Mouse (Mus musculus): ENCODE results near the gene Ube2c.

The Ube2c gene

DNA sequence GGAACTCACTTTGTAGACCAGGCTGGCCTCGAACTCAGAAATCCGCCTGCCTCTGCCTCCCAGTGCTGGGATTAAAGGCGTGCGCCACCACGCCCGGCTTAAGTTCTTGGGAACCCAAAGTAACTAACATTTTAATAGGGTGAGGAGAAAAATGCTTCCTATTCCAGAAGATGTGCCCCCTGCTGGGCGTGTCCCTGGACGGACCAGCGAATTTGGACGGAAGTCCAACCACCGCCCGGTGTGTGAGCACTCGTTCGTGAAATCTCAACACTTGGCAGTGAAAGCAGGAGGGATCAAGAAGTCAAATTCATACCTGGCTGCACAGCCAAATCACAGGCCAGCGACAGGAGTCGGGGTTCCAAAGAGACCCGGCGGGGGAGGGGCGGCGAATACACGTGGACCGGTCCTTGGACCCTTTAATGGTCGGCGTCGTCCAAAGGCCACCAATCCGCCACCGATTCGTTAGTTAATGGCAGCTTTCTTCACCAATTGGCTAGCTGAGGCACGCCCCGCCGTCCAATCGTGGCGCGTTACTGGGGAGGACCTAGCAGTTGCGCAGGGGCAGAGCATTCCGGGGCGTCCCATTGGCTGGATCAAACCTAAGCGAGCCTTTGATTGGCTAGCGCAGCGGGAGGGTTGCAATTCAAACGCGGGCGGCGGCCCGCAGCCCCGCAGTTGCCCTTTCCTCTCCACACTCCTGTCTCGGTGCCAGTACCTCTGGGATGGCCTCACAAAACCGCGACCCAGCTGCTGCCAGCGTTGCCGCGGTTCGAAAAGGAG lies at the start of gene Ube2c:
Gene Ube2c (plus strand): TSS at position 641 of the 780 bp plus-strand sequence.
- DNase-seq (ENCODE audit: low spot score in 2 of 2) = peak; percentile 98

DNA sequence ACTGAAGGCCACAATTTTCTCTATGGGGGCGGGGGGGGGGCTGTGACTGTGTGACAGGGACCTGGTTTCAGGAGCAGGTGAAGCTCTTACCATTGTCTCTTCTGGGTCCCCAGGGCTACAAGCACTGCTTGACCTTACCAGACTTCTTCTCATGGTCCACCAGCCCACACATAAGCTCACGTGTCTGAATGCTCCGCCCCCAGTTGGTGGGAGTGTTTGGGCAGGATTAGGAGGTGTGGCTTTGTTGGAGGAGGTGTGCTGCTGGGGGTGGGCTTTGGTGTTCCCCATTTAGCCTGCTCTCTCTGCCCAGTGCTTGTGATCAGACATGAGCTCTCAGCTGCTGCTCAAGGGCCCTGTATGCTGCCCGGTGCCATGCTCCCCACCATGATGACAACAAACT lies 46.4 kb upstream of the Ube2c start:
- no peak for DNase-seq (ENCODE audit: low spot score in 2 of 2)

DNA sequence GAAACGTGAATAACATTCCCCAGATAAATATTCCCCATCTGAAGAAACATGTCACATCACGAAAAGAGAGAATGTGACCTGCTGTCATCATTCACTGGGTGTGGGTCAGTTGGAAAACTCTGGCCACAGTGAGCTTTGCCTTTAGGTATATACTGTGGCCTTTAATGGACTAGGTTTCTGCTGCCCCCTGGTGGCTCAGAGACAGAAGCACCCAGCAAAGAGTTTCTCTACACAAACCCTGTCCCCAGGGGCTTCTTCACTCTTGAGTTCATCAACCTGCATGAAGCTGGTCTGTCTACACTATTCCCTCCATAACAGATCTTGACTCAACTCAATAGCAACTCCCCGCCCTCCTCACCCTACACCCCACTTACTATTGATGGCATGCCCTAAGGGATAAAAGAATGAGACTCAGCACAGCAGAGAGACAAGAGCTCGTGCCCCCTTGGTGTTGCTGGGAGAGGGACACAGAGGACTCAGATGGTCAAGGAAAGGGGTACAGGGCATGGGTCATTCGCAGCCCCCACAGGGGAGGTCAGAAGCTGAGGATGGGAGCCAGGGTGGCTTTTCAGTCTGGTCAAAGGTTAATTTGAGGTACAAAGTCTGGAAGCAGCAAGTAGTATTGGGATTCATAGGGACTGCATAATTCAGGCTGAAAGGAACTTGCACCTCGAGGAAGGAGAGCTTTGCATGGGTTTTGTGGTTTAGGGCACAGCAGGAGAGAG lies 43.6 kb upstream of the Ube2c start:
- peak; percentile 44 to 57 for DNase-seq (ENCODE audit: low spot score in 2 of 2)

DNA sequence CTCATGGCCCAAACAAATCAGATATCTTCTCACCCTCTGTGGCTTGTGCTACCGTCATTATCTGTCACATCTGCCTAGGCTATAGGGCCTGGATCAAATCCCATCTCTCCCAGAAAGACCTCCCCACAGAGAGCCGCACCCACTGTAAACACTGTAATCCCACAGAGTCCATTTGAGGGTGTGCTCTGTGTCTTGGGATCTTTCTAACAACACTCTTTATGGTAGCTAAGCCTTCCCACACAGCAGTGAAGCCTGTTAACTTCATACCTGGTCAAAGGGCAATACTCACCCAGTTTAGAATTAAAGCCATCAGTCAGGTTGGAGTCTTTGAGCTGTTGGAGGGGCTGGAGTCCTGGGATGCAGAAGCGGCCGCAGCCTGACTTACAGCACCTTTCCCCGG lies 38.0 kb upstream of the Ube2c start:
- no peak for DNase-seq (ENCODE audit: low spot score in 2 of 2)

DNA sequence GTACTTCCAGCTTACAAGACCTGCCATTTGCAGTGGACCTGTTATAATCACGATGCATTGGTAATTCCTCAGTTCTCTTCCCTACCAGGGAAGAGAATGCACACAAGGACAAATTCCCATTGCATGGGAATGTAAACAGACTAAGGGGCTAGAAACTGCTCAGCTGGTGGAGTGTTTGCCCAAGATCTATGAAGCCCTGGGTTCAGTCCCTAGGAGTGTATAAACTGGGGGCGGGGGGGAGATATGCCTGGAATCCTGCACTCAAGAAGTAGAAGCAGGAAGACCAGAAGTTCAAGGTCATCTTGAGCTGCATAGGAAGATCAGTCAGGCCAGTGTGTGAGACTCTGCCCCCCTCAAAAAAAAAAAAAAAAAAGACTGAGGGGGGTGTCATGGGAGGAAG lies 36.4 kb upstream of the Ube2c start:
- no peak for DNase-seq (ENCODE audit: low spot score in 2 of 2)

DNA sequence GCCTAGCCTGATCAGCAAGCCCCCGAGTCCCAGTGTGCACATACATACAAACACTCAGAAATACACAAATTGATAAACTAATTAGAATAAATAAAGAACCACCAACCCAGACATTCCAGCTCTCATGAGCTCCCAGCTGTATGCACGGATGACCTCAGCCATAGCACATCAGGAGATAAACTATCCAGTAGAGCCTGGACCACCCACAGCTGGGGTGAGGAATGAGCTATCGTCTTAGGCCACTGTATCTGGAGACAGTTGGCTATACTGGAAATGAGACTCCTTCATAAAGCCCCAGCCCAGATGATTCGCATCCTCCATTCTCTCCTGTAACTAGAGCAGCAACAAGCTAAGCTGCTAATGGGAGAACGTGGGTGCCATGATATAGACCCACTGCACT lies 34.9 kb upstream of the Ube2c start:
- no peak for DNase-seq (ENCODE audit: low spot score in 2 of 2)

DNA sequence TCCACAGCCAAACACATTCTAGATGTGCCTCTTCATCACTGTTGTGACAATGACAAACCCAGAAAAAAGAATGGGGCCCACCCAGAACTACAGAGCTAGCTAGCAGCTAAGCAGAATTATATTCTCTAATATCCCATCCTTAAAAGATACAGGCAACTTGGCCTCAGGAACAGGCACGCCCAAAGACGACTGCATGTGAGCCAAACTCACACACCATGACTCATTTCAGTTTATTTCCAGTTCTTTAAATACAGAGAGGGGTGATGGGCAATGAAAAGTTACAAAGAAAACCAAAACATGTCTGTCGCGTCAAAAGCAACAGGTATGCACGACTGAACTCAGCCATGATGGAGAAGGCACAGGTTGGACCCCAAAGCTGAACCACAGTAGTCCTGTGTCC lies 34.3 kb upstream of the Ube2c start:
- no peak for DNase-seq (ENCODE audit: low spot score in 2 of 2)

DNA sequence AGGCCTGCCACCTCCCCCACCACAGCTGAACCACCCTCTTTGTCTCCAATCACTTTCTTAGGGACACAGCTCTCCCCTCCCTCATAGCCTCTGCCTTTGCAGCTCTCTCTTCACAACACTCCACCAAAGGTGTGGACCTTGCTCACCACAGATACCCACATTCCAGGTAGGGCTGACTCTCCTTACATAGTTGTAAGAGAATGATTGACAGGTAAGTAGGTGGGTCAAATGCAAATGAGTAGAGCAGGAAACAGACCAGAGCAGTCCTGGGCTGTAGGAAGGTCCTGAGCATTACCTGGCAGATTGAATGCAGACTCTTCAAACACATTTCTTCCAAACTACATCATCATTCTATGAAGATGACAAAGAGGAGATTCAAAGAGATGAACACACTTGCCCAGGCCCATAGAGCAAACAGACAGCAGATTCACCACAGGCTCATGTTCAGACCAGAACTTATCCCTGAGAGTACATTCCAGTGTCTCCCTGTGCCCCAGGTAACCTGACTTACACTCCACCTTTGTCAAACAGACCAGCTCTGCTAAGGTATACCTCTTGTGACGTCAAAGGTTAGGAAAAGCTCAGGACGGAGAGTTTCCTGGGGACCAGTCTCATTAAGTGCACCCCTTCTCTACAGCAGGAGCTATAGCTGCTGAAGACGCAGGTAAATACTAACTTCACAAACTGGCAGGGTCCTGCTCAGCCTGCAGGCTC lies 32.2 kb upstream of the Ube2c start:
- DNase-seq (ENCODE audit: low spot score in 2 of 2) = no peak

DNA sequence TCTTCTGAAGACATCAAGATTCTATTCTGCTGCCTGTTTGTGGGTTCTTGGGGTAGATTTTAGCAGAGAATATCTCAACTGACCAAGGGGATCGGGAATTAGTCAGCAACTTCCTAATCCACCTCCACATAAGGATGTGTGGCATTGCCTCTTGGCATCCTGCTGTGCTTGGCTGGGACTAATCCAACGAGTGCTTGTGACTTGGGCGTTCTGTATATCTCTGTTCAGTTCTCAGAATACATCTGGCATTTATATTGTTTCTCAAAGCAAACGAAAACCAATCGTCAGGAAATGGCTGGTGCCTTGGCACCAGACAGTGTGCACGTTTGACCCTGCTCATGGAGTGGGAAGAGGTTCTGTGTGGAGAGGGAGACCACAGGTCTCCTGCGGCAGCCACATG lies 29.8 kb upstream of the Ube2c start:
- DNase-seq (ENCODE audit: low spot score in 2 of 2) = no peak

DNA sequence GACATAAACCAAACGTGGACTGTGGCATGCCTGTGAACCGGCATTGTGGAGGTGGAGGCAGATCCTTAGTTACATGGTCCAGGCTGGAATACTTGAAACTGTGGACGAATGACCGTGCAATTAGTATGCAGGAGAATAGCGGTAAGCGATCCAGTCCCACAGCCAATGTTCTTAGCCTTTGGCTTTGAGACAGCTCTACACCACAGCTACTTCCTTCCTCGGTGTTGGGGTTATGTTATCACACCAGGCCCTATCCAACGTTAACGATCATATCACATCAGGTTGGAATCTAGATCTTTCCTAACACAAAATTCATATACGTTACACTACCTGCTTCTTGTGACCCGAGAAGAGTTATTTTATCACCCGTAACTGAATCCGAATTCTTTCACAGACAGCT lies 24.7 kb upstream of the Ube2c start:
- DNase-seq (ENCODE audit: low spot score in 2 of 2) = no peak

DNA sequence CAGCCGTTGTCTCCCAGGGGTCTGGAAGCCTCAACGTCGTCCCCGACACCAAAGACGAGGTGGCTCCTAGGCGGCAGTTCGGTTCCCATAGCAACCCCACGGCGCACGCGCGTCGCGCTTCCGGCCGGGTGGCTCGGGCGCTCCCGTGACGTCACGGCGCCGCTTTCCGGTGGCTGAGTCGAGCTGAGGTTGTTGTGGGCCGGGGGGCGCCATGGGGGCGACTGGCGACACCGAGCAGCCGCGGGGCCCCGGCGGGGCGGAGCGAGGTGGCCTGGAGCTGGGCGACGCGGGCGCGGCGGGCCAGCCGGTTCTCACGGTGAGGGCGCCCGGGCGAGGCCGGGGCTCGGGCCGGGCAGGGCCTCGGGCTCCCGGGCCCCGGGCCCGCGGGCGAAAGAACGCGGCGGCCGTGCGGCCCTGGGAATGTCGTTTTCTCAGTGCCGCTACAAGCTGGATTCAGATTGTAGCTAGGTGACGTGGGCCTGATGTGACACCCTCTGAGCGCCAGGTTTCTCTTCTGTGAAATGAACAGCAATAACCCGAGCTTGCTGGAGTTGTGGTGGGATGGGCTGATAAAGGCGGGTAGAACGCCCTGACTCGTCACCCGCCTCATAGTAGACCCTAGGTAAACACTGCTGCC lies 23.7 kb upstream of the Ube2c start, which contains the start of the genes Wfdc3 and Dnttip1:
Gene Wfdc3 (minus strand): TSS at position 89 of the 637 bp plus-strand sequence.
Gene Dnttip1 (plus strand): TSS at position 141 of the 637 bp plus-strand sequence.
- DNase-seq (ENCODE audit: low spot score in 2 of 2) = peak; percentile 90 to 93

DNA sequence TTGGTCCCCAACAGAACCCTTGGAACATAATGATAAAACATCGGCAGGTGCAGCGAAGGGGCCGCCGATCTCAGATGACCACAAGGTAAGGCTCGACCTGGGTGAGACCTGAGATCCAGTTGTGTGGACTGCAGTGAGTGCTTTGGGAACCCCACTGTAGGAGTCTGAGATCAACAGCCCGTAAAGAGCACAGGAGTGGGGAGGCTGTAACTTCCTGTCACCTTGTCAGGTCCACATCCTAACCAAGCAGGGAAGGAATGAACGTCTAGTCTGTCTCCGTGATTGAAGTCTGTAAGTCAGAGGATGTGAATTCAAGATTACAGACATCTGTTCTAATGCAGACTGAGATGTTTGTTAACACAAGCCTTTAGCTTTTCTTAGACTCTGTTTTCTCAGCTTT lies 23.0 kb upstream of the Ube2c start:
- no peak for DNase-seq (ENCODE audit: low spot score in 2 of 2)

DNA sequence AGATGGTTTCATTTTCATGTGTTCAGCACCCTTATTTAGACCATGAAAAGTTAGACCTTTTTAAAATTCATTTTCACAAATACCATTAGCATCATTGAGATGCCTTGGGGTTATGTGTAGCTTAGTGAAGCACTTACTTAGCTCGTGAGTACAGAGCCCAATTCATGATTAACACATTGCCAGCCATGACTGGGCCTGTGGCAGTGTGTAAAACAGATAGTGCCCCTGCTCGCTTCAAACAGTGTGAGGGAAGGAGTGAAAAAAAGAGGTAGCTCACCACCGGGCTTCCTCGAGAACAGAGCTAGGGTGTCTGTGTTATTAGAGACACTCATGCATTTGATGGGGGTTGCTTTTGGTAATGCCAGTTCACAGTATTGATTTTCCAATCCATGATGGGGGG lies 21.5 kb upstream of the Ube2c start:
- DNase-seq (ENCODE audit: low spot score in 2 of 2) = no peak

DNA sequence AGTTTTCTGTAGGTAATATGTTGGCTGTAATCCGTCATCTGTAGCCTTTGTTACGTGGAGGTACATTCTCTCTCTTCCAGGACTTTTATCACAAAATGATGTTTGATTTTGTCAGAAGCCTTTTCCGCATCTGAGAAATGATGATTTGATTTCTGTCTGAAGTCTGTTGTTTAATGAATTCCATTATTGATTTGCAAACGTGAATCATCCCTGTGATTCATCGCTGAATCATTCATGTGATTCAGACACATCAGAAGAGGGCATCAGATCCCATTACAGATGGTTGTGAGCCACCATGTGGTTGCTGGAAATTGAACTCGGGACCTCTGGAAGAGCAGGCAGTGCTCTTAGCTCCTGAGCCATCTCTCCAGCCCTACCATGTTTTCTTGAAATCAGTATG lies 20.7 kb upstream of the Ube2c start:
- no peak for DNase-seq (ENCODE audit: low spot score in 2 of 2)

DNA sequence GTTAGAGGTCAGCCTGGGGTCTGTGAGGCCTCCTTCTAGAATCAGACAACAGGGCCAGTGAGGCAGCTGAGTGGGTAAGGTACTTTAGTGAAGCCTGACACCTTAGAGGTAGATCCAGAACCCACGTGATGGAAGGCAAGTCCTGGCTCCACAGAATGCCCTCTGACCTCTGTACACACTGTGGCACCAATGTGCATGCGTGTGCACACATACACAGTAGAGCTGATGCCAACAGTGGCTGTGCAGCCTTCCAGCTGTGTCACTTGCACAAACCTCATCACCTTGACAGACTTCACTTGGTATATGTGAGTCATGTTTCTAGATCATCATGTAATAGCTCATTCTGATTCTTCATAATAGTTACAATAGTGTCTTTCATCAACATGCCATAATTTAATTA lies 17.2 kb upstream of the Ube2c start:
- DNase-seq (ENCODE audit: low spot score in 2 of 2) = no peak

DNA sequence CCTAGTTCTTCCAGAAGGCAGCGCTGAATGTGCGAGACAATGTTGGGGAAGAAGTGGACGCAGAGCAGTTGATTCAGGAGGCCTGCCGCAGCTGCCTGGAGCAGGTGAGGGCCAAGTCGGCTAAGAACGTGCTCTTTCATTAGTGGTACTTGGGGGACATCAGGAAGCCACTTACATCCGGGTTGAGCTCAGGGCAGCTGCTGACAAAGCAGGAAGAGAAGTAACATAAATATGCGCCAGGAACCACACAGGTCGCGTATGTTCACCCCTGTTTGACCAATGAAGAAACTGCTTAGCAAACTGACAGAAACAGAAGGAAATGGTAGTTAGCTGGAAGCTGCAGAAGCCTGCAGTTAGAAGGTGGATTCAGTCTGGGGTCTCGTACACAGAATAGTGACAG lies 15.6 kb upstream of the Ube2c start:
- no peak for DNase-seq (ENCODE audit: low spot score in 2 of 2)

DNA sequence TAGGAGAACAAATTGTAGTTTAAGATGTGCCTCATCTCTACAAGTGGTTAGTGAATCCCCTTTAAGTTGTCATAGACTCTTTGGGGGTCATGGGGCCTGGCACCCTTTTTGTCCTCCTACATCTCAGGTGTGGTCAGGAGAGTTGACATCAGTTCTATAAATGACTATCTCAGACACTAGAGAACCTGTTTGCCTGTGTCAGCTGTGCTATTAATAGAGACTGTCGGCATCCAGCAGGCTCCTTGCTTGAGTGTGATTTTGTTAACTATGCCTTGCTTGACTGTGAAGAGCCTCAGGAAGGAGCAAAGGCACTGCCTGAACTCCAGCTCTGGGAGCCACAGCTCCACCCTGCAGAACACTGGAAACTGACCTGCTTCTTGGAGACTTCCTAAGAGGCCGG lies 14.9 kb upstream of the Ube2c start:
- no peak for DNase-seq (ENCODE audit: low spot score in 2 of 2)

DNA sequence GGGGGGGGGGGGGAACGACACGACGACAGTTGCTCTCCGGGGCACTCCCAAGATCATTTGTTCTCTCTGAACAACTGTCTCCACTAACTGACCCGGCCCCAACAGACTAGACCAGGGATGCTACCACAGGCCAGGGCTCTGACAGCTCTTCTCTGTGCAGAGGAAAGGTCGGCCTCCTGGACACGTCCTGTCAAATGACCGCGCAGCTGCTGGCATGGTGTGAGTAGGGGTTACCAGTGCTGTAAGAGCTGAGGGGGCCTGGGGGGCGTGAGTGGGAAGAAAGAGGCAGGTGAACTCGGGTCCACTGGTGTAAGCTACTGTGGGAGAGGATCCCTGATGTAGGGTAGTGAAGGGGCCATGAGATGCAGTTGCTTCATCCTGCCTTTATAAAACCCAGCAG lies 11.9 kb upstream of the Ube2c start:
- no peak for DNase-seq (ENCODE audit: low spot score in 2 of 2)

DNA sequence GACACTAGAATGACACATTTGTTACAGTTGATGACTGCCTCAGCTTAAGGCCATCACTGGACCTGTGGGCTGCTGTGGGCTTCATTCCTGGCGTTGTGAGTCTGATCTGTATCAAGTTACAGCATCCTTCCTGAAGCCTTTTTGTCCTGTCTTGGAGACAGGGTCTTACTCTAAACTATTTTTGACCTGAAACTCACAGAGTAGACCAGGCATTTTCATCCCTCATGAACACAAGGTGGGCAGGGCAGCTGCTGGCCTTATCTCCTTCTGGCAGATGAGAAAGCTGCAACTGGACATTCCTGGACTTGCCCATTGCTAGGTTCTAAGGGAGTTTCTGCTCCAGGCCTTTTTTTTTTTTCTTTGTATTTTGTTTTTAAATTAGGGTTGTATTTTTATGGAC lies 11.0 kb upstream of the Ube2c start:
- DNase-seq (ENCODE audit: low spot score in 2 of 2) = peak; percentile 33 to 65

DNA sequence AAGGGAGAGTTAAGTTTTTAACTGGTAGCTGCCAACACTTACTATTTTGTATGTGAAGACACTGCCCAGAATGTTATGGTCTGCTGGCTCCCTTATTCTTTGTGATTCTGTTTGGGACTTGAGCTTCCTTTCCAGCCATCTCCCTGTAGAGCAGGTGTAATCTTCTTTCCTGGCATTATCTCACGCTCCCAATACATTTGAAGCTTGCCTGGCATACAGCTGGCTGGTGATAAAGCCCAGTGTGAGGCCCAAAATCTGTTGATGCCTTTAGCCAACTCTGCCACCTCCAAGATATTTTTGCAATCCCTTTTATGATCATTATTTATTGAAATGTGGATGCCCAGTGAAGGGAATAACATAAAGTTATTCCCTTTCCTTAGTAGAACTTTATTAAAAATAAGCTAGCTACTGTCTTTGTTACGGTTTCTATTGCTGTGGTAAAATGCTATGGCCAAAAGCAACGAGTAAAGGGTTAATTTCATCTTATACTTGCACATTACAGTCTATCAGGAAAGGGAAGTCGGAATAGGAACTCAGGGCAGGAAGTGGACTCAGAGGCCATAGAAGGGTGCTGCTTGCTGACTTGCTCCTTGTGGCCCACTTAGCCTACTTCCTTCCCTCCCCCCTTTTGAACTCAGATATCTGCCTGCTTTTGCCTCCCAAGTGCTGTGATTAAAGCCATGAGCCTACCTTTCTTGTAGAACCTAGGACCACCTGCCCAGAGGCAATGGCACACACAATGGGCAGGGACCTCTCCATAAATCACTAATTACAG lies 9.5 kb upstream of the Ube2c start:
- peak; percentile 40 to 71 for DNase-seq (ENCODE audit: low spot score in 2 of 2)

DNA sequence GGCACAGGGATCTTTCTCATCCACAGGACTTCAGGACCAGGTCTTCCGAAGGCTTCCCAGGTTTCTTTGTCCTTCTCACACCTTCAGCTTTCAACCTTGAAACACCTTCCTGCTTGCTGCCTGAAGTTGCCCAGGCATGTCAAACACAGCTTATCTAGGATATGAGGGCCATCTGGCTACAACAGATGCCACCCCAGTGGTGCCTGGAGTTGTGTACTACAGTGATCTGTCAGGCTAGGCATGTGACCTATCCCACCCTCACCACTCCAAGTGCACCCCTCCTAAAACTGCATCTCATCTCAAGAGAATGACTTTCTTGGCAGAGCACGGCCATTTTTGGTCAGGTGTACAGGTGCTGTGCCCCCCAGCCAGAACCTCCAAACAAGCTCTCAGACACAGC lies 8.2 kb upstream of the Ube2c start:
- peak; percentile 52 to 70 for DNase-seq (ENCODE audit: low spot score in 2 of 2)
